Mouse (Mus musculus) spleen, adult 2 months (tissue): Measurements from ENCODE around the gene Kazald1.

Source experiments
- CTCF ChIP-seq: fragments of 200-500 bp; IDR thresholded peaks from 2 replicates; pipeline ENCODE4 v1.5.1; 2011; ENCODE audit warnings: mild to moderate bottlenecking, inconsistent platforms; ENCODE audit not compliant: insufficient read depth, insufficient read length, insufficient replicate concordance; ENCODE audit errors: extremely low read depth
- POLR2A ChIP-seq: fragments of 200-500 bp; IDR thresholded peaks from 2 replicates; pipeline ENCODE4 v1.6.1; 2011; ENCODE audit warnings: low read depth, low read length, inconsistent platforms

- TF ChIP-seq CTCF, result no peak
- no peak for TF ChIP-seq POLR2A
Measured at GRCm38 (mm10) chr19:45049523-45049922, 25.5 kb upstream of the Kazald1 start.
